Mouse (Mus musculus) B cell, adult 2 months (primary cell): ENCODE measurements around the gene Rpl35.

Experiments used
- DNase-seq, 2 experiments: peaks; one replicate each; pipeline ENCODE4 v3.0.0; 2022

The Rpl35 gene

GRCm38 (mm10) chr2:38992452-38992851 lies 13.0 kb downstream of the Rpl35 start:
- no peak for DNase-seq

GRCm38 (mm10) chr2:38992004-38992403 lies 13.4 kb downstream of the Rpl35 start:
- DNase-seq, result no peak

- no peak for DNase-seq
Measured at GRCm38 (mm10) chr2:38988929-38989328, 16.5 kb downstream of the Rpl35 start.

- DNase-seq, result no peak
Measured at GRCm38 (mm10) chr2:38987803-38988510, 17.5 kb downstream of the Rpl35 start.

GRCm38 (mm10) chr2:38987371-38987770 lies 18.1 kb downstream of the Rpl35 start:
- no peak for DNase-seq

GRCm38 (mm10) chr2:38986580-38986979 lies 18.8 kb downstream of the Rpl35 start:
- no peak for DNase-seq

GRCm38 (mm10) chr2:38983456-38983855 lies 22.0 kb downstream of the Rpl35 start:
- DNase-seq, result no peak

GRCm38 (mm10) chr2:38977837-38978236 lies 27.6 kb downstream of the Rpl35 start:
- no peak for DNase-seq

GRCm38 (mm10) chr2:38975941-38976805 lies 29.3 kb downstream of the Rpl35 start:
- no peak for DNase-seq

GRCm38 (mm10) chr2:38975181-38975580 lies 30.2 kb downstream of the Rpl35 start:
- no peak for DNase-seq

GRCm38 (mm10) chr2:38974171-38974570 lies 31.3 kb downstream of the Rpl35 start:
- DNase-seq, result no peak

- DNase-seq, result no peak
Measured at GRCm38 (mm10) chr2:38973701-38974100, 31.7 kb downstream of the Rpl35 start.

GRCm38 (mm10) chr2:38973223-38973622 lies 32.2 kb downstream of the Rpl35 start:
- DNase-seq, result no peak

GRCm38 (mm10) chr2:38970057-38970456 lies 35.4 kb downstream of the Rpl35 start:
- no peak for DNase-seq

- DNase-seq, result no peak
Measured at GRCm38 (mm10) chr2:38969650-38970049, 35.8 kb downstream of the Rpl35 start.

GRCm38 (mm10) chr2:38964198-38964597 lies 41.2 kb downstream of the Rpl35 start:
- no peak for DNase-seq

GRCm38 (mm10) chr2:38957671-38958223 lies 47.7 kb downstream of the Rpl35 start:
- DNase-seq, result no peak

- DNase-seq, result no peak
Measured at GRCm38 (mm10) chr2:38956062-38956461, 49.4 kb downstream of the Rpl35 start.

GRCm38 (mm10) chr2:38953152-38953883 lies 52.1 kb downstream of the Rpl35 start:
- DNase-seq, result no peak
